Mouse (Mus musculus) inflammation-experienced regulatory T-cells, adult 6 months (primary cell): ENCODE results near the gene Prrt2. TPM values are rescaled to one million over a fixed set of nuclear protein-coding genes. Genes with fewer than 3 reads are reported as not detected.

Experiments used
- ATAC-seq: one replicate; pipeline ENCODE4 v1.8.0; 2017
- polyA plus RNA-seq, 3 experiments: library from polyadenylated mRNA; unstranded; fragments of 100-300 nt; shearing (Covaris generic); gene quantifications; one replicate each; pipeline ENCODE4 v1.2.1; 2017

Gene Prrt2
- polyA plus RNA-seq, 3 experiments from 2014 or later = 0.97 to 1.1 TPM; not detected in 1

GRCm38 (mm10) chr7:126996449-126996848 lies 24.6 kb downstream of the Prrt2 start:
- no peak for ATAC-seq

- ATAC-seq = no peak
Measured at GRCm38 (mm10) chr7:126988816-126989215, 32.2 kb downstream of the Prrt2 start.

- no peak for ATAC-seq
Measured at GRCm38 (mm10) chr7:126986319-126986718, 34.7 kb downstream of the Prrt2 start.

- no peak for ATAC-seq
Measured at GRCm38 (mm10) chr7:126984667-126985444, 36.2 kb downstream of the Prrt2 start.

GRCm38 (mm10) chr7:126983113-126983512 lies 37.9 kb downstream of the Prrt2 start:
- ATAC-seq = no peak

- ATAC-seq = no peak
Measured at GRCm38 (mm10) chr7:126982054-126982453, 39.0 kb downstream of the Prrt2 start.

- ATAC-seq = no peak
Measured at GRCm38 (mm10) chr7:126981601-126982000, 39.4 kb downstream of the Prrt2 start.

- ATAC-seq = no peak
Measured at GRCm38 (mm10) chr7:126978841-126979240, 42.2 kb downstream of the Prrt2 start.

GRCm38 (mm10) chr7:126976878-126977459 lies 44.0 kb downstream of the Prrt2 start:
- ATAC-seq = no peak

GRCm38 (mm10) chr7:126975950-126976866 lies 44.8 kb downstream of the Prrt2 start, which contains the start of gene Cdiptos:
Gene Cdiptos, minus strand, starts transcription at chr7:126976098.
- peak; percentile 98 for ATAC-seq

- ATAC-seq = no peak
Measured at GRCm38 (mm10) chr7:126975893-126975949, 45.3 kb downstream of the Prrt2 start, which contains the start of gene Cdipt. Gene Cdipt, plus strand, starts transcription at chr7:126975914.

GRCm38 (mm10) chr7:126975493-126975892 lies 45.5 kb downstream of the Prrt2 start:
- no peak for ATAC-seq

Other genes starting within 250 kb of the Prrt2 start
- gene Ypel3, start 244.3 kb downstream of the Prrt2 start, polyA plus RNA-seq = 100 to 1,000 TPM in 1 of 3 experiments, 10 to 100 TPM in 2; 51.9 to 107 (median 70.2) TPM
- gene Tbx6, start 239.7 kb downstream of the Prrt2 start, polyA plus RNA-seq = 1 to 10 TPM; 2.1 to 3.9 (median 3.7) TPM
- 100 to 1,000 TPM; 118 to 168 (median 129) TPM for gene Ppp4c, start 228.7 kb downstream of the Prrt2 start, polyA plus RNA-seq
- gene Fam57b, start 223.5 kb downstream of the Prrt2 start, polyA plus RNA-seq = not detected
- not detected for gene 4930451I11Rik, start 189.6 kb downstream of the Prrt2 start, polyA plus RNA-seq
- gene Doc2a, start 173.8 kb downstream of the Prrt2 start, polyA plus RNA-seq = not detected
- 10 to 100 TPM; 11.2 to 19.3 (median 18.2) TPM for gene Hirip3, start 159.2 kb downstream of the Prrt2 start, polyA plus RNA-seq
- 10 to 100 TPM; 63.0 to 88.4 (median 68.7) TPM for gene Ino80e, start 158.8 kb downstream of the Prrt2 start, polyA plus RNA-seq
- 10 to 100 TPM; 16.8 to 20.3 (median 19.6) TPM for gene Taok2, start 136.5 kb downstream of the Prrt2 start, polyA plus RNA-seq
- 10 to 100 TPM; 36.8 to 69.8 (median 47.7) TPM for gene Tmem219, start 98.3 kb downstream of the Prrt2 start, polyA plus RNA-seq
- 1 to 10 TPM; 6.1 to 7.9 (median 6.3) TPM for gene Kctd13, start 92.3 kb downstream of the Prrt2 start, polyA plus RNA-seq
- under 1 TPM in 1 of 3 experiments, not detected in 2; 0.34 TPM for gene Asphd1, start 71.6 kb downstream of the Prrt2 start, polyA plus RNA-seq
- under 1 TPM; 0.69 to 0.87 (median 0.77) TPM for gene Sez6l2, start 70.6 kb downstream of the Prrt2 start, polyA plus RNA-seq
- 100 to 1,000 TPM; 104 to 127 (median 115) TPM for gene Cdipt, start 45.3 kb downstream of the Prrt2 start, polyA plus RNA-seq
- gene Cdiptos, start 45.1 kb downstream of the Prrt2 start, polyA plus RNA-seq = 1 to 10 TPM in 2 of 3 experiments, under 1 TPM in 1; 0.91 to 1.8 (median 1.3) TPM
- 10 to 100 TPM; 15.2 to 19.7 (median 16.2) TPM for gene Mvp, start 6.6 kb downstream of the Prrt2 start, polyA plus RNA-seq
- not detected for gene Pagr1b, start 4.7 kb downstream of the Prrt2 start, polyA plus RNA-seq
- gene Pagr1a, start 3.9 kb downstream of the Prrt2 start, polyA plus RNA-seq = 10 to 100 TPM; 34.7 to 44.5 (median 42.6) TPM
- 10 to 100 TPM; 42.5 to 62.2 (median 46.4) TPM for gene Gm42742, start 114 bp downstream of the Prrt2 start, polyA plus RNA-seq
- gene Maz, start 5.8 kb upstream of the Prrt2 start, polyA plus RNA-seq = 10 to 100 TPM; 18.6 to 22.4 (median 21.4) TPM
- gene Kif22, start 21.3 kb upstream of the Prrt2 start, polyA plus RNA-seq = 10 to 100 TPM; 11.7 to 94.2 (median 13.8) TPM
- gene Zg16, start 66.1 kb upstream of the Prrt2 start, polyA plus RNA-seq = 1 to 10 TPM in 1 of 3 experiments, not detected in 2; 1.6 TPM
- 100 to 1,000 TPM; 248 to 287 (median 263) TPM for gene AI467606, start 70.1 kb upstream of the Prrt2 start, polyA plus RNA-seq
- gene Qprt, start 101.0 kb upstream of the Prrt2 start, polyA plus RNA-seq = 10 to 100 TPM in 2 of 3 experiments, 1 to 10 TPM in 1; 7.8 to 15.5 (median 15.0) TPM
- gene Spn, start 116.6 kb upstream of the Prrt2 start, polyA plus RNA-seq = 100 to 1,000 TPM; 105 to 226 (median 130) TPM
- 10 to 100 TPM; 43.2 to 56.9 (median 48.7) TPM for gene Cd2bp2, start 174.8 kb upstream of the Prrt2 start, polyA plus RNA-seq
- gene Tbc1d10b, start 187.3 kb upstream of the Prrt2 start, polyA plus RNA-seq = 10 to 100 TPM; 13.2 to 16.6 (median 13.6) TPM
- gene Mylpf, start 187.7 kb upstream of the Prrt2 start, polyA plus RNA-seq = 10 to 100 TPM; 23.0 to 25.8 (median 23.4) TPM
- gene Zfp553, start 211.8 kb upstream of the Prrt2 start, polyA plus RNA-seq = 1 to 10 TPM; 3.3 to 6.8 (median 4.6) TPM
- gene Sept1, start 211.9 kb upstream of the Prrt2 start, polyA plus RNA-seq = 100 to 1,000 TPM; 783 to 927 (median 807) TPM
- gene Zfp771, start 223.1 kb upstream of the Prrt2 start, polyA plus RNA-seq = 1 to 10 TPM in 1 of 3 experiments, under 1 TPM in 1, not detected in 1; 0.46 to 1.5 TPM
- 10 to 100 TPM; 37.2 to 88.3 (median 51.2) TPM for gene Dctpp1, start 239.5 kb upstream of the Prrt2 start, polyA plus RNA-seq